Mouse (Mus musculus) heart, postnatal 0 days (tissue): ENCODE data around the gene Akap6.

Experiments used
- CTCF ChIP-seq: IDR thresholded peaks from 2 replicates; pipeline ENCODE4 v1.5.1; 2016; ENCODE audit warnings: antibody characterized with exemption, control low read depth, low read depth
- EP300 ChIP-seq: IDR thresholded peaks from 2 replicates; pipeline ENCODE4 v1.6.1; 2016; ENCODE audit warnings: antibody characterized with exemption, low read depth

DNA sequence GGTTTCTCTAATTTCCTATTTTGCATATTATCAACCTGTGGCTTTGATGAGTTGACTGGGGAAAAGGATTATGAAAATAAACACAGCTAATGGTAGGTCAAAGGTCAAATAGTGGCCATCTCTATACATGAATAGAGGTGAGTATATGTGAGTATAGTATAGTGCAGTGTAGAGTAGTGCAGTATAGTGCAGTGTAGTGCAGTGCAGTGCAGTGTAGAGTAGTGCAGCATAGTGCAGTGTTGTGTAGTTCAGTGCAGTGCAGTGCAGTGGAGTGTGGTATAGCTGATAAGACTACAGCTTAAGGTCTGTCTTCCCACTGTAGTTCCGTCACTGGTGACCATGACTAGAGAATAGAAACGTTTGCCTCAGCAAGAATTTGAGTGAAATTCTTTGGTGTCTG, 245.8 kb downstream of the Akap6 start:
- TF ChIP-seq CTCF (no peak), EP300 (no peak)
